Mouse (Mus musculus) left cerebral cortex, adult 8-10 months (tissue): ENCODE data around the gene Nudc. TPM values are rescaled to one million over a fixed set of nuclear protein-coding genes. Genes with fewer than 3 reads are reported as not detected.
"Not testable (repeated sequence)": the region's sequence is repeated elsewhere in the genome, so short reads cannot be mapped to it uniquely, and the experiment has no call there.

Source experiments
- DNase-seq, 2 experiments: peaks; one replicate each; pipeline ENCODE4 v3.0.0; 2022; ENCODE audit warnings: low spot score in 2 of 2
- total RNA-seq, 4 experiments: library from RNA; stranded (reverse); gene quantifications; 2 replicates each; pipeline ENCODE4 v1.2.4; 2022

Nudc gene
- total RNA-seq, 4 experiments from 2014 or later, result 139 to 165 (median 156) TPM

DNA sequence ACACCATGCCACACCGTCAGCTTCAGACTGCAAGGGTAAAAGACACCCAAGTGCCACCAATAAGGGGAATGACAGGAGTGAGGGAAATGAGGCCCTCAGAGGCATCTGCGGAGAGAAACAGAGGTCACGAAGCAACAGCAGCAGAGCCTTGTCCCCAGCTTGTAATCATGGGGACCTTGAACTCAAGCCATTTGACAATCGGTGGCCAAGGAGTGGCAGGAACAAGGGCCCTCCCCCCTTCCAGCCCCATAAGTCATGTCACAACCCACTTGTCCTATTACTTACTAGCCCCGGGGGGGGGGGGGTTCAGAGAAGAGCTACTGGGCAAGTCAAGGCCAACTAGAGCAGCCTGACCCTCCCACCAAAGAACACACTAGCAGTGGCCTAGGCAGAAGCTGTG lies 9.1 kb downstream of the Nudc start:
- no peak for DNase-seq

- DNase-seq, result no peak
These were observed 9.7 kb downstream of the Nudc start for GRCm38 (mm10) chr4:133536081-133536480.

- DNase-seq, result no peak
These were observed 13.0 kb downstream of the Nudc start for GRCm38 (mm10) chr4:133532777-133533176.

GRCm38 (mm10) chr4:133527788-133528187 lies 18.0 kb downstream of the Nudc start:
- no peak for DNase-seq

DNA sequence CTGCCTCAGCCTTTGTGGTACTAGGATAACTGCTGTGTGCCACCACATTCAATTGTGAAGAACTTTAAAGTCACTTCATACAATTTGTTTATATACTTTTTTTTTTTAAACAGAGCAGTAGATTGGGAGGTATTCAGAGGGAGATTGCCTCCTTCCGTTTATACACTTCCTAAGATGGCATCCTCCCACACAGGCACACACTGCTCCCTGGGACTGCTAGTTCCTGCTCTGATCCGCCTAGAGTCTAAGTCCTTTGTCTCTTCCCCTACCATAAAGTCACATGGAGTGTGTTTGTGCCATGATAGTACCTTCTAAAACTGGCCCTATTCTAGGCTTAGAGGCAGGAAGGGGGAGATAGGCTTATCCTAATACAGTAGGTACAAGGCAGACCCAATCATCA lies 24.3 kb downstream of the Nudc start:
- no peak for DNase-seq

- no peak for DNase-seq
These were observed 26.5 kb downstream of the Nudc start for GRCm38 (mm10) chr4:133519369-133519665.

DNA sequence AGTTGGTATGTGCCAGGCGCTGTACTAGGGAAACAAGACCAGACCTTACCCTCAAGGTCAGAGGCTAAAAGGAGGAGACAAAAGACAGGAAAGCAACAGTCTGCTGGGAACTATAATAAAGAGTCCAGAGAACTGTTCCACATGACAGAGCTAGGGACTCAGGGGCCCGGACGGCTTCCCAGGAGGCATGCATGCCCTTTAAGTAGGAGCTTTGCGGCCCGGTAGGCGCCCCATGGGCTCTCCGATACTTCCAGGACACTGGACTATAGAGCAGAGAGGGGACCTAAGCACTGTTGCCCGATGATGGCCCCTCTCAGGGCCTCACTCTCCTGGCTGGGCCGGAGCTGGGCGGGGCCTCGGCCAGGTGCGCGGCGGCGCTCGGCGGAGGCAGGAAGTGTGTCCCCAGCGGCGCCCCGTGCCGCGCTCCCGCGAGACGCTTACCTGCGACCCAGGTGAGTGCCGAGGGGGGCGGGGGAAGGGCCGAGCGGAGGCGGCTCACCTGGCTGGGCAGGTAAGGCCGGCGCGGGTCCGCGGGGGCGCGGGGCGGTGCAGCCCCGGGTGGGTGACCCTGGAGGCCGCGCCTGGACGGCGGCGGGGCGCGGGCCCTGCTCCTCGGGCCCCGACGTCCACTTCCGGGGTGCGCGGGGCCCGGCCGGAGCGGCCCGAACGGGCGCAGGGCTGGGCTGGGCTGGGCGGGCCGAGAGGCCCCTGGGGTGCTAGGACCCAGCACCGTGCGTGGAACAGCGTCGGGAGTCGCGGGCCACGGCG lies 27.0 kb downstream of the Nudc start, which contains the start of gene Kdf1:
Gene Kdf1, plus strand, starts transcription at position 363 of the 768 bp plus-strand sequence.
- DNase-seq, result no peak

DNA sequence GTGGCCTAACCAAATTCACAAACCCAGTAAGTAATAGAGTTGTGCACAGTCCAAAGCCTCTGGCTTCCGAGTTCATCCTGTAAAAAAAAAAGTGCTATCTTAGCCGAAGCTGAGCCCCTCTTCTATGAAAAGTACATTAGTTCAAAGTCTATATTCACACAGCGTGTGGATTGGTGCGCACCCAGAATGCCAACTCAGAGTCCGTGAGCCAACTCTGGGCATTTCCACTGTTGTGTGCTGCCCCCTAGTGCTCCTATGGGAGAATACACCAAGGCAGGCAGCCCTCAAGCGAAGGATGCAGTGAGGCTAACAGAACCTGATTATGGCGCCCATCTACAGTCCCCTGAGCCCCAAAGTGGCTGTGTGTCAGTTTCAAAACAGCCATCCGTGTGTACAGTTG lies 32.8 kb downstream of the Nudc start:
- peak in 1 of 2 experiments; percentile 56 for DNase-seq

- not testable (repeated sequence) for DNase-seq
These were observed 33.3 kb downstream of the Nudc start for GRCm38 (mm10) chr4:133512511-133512910.

GRCm38 (mm10) chr4:133511050-133511449 lies 34.7 kb downstream of the Nudc start:
- no peak for DNase-seq

GRCm38 (mm10) chr4:133508990-133509389 lies 36.8 kb downstream of the Nudc start:
- DNase-seq, result peak in 1 of 2 experiments; percentile 60

DNA sequence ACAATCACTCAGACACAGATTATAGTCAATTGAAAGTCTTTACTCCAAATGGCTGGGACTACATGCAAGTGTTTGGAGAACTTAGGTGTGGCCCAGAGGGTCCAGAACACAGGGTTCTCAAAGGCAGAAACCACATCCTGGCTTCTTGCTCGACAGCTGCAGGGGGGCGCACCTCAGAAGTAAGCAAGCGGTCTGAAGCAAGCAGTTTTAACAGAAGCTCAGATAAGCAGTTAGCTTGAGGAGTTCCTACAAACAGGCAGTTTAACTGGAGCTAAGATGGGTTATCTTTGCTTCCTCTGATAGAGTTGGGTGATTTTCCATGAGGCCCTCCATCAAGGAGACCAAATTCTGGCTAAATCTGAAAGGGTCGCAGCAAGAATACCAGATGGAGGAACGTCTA lies 39.2 kb downstream of the Nudc start:
- DNase-seq, result no peak

- no peak for DNase-seq
These were observed 40.9 kb downstream of the Nudc start for GRCm38 (mm10) chr4:133504755-133505485.

DNA sequence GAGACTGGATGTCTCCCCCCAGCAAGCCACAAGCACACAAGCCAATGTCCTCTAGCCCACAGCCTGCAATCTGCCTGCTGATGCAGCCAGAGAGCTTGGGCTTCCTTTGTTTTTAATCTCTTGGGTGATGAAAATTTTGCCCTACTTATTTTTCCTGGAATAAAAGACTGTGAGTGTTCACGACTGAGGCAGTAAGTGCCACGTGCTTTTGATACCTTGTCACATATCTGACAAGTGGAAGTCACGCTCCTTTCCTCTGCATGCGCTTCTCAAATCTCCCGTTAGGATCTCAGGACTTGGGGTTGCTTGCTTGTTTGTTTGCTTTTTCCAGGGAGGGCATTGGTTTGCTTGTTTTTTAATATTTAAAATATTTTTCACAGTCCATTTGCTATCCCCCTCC lies 41.5 kb downstream of the Nudc start:
- no peak for DNase-seq

DNA sequence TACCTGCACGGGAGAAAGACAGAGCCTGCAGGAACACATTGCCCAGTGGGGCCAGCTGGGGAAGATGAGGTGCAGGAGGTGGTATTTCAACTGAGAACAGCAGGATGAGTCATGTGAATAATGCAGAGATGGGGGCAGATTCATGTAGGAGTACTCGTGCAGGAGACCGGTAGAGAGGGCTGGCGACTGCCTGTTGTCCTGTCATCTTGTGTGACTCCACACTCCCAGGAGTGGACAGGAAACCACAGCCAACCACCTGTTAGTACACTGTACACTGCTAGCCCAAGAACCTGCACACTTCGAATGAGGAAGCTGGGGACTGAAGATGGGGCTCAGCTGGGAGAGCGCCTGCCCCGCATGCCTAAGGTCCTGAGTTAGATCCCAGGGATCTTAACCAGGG lies 44.3 kb downstream of the Nudc start:
- DNase-seq, result no peak

- DNase-seq, result peak; percentile 76 to 89
These were observed 47.6 kb downstream of the Nudc start, which contains the start of gene Trnp1 for GRCm38 (mm10) chr4:133498160-133498724. Gene Trnp1, minus strand, starts transcription at chr4:133498550.

DNA sequence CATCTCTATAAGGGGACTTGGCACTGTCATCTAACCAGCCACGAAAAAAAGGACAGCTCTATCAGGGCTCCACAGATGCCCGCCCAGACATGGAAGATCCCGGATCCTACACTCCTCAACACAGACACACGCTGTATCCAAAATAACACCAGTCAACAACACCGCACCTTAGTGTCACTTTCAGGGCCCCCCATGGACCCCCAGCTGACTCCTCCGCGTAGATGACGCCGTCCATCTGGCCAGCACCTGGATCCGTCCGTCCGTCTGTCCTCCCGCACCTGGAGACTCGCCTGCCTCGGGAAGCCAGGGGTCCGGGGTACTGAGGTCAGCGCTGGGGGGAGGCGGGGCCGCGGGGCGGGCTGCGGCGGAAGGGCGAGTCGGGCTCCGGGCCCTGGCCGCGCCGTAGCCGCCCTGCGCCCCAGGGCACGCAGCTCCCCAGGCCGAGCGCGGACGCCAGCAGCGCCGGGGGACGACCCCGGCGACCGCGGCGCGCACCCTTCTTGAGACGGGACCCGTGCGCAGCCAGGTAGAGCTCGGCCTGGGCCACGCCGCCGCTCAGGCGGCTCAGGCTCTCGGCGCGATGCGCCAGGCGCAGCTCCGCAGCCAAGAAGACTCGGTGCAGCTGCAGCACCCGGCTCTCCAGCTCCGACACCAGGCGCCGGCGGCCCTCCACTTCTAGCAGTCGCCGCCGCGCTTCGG lies 48.2 kb downstream of the Nudc start:
- DNase-seq, result no peak

DNA sequence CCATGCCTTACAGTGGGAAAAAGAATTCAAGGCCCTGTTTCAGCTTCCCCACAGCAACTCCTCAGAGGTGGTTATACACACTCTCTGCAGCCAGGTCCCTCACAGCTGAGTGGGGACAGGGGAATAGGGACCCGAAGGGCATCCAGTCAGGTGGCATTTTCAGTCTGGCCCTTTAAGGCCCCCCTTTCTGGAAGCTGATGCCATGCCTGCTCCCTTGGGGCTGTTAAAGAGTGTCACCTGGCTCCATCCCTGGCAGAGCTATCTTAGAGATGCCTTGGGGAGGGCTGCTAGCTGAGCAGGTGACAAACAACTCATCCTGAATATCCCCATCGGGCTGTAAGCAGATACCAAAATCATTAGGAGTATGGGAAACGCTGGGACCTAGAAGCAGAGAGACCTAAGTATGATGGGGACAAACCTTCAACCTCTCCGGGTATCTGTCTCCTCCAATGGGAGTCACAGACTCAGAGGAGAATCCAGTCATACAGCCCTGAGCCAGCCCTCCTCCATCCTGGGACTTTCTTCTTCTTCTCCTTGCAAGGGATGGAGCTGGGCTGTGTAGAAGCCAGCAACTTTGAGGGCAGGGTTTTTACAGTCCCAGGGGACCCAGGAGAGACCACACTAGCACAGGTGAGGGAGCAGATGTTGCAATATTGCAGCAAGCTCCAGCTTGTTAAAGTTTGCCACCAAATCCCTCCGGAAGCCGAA lies 48.9 kb downstream of the Nudc start:
- no peak for DNase-seq

DNA sequence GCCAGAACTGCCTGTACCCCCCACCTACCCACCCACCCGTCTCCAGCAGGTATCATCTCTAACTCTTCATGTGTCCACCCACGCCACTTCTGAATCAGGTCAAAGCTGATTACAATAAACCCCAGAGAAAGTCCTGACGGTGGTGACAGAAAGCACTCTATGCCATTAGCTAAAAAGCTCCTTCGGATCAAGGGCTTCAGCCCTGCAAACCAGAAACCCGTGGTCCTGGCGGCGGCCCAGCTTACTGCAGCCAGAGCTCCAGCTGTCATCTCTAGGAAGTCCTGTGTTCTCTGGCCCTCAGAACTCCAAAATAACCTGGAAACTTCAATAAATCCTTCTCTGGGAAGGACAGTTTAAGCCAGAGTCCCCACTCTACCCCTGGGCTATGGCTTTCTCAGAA lies 50.1 kb downstream of the Nudc start:
- no peak for DNase-seq

DNA sequence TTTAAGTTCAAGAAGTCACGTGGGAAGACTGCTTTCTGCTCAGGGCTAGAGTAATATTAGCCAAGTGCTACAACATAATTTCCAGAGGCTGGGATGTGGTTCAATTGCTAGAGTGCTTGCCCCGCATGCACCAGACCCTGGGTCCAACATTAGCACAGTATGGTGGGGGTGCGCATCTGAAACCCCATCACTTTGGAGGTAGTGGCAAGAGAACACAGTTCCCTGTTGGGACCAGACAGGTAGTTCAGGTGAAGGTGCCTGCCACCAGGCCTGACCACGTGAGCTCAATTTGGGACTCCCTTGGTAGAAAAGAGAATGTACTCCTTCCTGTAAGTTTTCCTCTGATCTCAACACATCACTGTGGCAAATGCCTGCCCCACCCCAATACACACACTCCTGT lies 50.9 kb downstream of the Nudc start:
- no peak for DNase-seq

- peak in 1 of 2 experiments; percentile 64 for DNase-seq
These were observed 51.4 kb downstream of the Nudc start for GRCm38 (mm10) chr4:133494432-133494831.
